Mouse (Mus musculus): Measurements from ENCODE around the gene Krtap14.

DNA sequence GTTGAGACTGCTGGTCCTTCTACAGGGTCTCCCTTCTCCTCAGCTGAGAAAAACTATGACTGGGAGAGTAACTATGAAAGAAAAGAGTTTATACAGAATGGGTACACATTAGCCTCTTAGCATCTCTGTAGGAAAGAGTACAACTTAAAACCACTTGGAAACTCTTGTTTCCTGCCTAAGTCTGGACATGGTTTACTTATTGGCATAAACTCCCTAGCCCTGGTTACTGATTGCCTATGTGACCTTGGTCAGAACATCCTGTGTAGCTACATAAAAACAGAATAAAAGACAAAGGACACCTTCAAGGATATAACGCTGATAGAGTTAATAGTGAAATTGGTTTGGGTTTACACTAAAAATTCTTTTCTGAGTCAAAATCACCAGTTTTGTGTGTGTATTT, 21.4 kb upstream of the Krtap14 start:
- no peak for TF ChIP-seq CTCF (IDR thresholded peaks at IDR 0.05; ENCODE audit: extremely low read depth, insufficient read length, insufficient replicate concordance, low read depth, low read length)
- no peak for TF ChIP-seq POLR2A (IDR thresholded peaks at IDR 0.05; ENCODE audit: low read depth, low read length)
